Mouse (Mus musculus): Measurements from ENCODE around the gene Dlec1.

Dlec1 gene

GRCm38 (mm10) chr9:119089437-119089836 is 12.8 kb upstream of the Dlec1 start:
- DNase-seq (ENCODE audit: low read depth, low spot score), result no peak

DNA sequence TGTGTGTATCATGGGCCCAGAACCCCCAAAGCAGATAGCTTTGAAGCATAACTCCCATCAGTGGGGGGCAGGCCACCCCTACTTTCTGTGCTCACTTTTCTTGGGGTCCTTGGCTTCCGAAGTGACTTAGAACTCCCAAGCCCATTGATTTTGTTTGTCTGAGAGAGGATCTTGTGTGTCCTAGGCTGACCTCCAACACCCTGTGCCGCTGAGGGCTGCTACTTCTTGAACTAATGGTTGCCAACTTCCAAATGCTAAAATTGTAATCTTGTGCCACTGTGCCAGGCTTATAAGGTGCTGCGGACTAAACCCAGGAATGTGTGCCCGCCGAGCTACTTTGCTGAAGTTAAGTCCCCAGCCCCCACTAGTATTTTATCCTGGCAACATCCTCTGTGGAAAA is 11.8 kb upstream of the Dlec1 start:
- no peak for DNase-seq (ENCODE audit: low read depth, low spot score)

GRCm38 (mm10) chr9:119091581-119092310 is 10.5 kb upstream of the Dlec1 start:
- no peak for DNase-seq (ENCODE audit: low read depth, low spot score)

DNA sequence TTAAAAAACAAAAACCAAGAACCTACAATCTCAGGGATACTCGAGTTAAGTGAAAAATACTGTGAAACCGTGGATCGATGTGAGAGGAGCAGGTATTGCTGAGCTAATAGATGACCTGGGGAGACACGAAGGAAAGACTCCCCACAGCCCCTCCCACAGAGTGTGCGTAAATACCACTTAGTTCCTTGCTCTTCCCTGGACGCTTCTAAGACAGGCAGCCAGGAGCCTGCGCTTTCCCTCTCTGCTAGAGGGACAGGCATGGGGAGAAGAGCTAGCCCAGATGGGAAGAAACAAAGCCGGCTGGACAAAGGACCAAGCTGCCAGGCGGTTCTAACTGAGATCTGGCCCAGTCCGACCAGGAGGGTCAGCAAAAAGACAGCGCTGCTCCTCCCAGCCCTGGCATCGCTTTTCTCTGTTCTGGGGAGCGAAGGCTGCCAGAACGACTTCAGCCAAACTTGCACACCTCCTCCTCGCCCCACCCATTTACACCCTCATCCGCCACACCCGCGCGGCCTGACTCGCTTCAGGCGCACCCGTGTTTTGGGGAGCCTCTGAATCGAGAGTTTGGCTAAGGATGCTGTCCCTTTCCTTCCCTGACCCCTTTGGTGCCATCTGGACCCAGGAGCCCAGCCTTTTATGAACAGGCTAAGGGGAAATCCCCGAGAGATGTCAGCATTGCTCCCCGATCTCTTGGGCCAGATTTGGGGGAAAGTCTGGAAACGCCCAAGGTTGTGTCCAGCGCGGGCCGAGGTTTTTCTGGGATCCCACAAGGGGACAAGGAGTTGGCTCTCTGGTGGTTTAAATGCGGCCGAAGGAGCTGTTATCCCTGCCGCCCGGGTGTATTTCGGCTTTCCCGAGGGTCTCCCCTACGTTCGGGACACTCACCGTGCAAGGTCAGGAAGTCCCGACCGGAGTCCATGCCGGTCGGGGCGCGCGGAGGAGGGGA is 9.5 kb upstream of the Dlec1 start:
- no peak for DNase-seq (ENCODE audit: low read depth, low spot score)

GRCm38 (mm10) chr9:119093419-119094295 is 8.6 kb upstream of the Dlec1 start, which contains the start of gene Plcd1:
Gene Plcd1, minus strand, starts transcription at chr9:119093502.
- DNase-seq (ENCODE audit: low read depth, low spot score), result no peak

DNA sequence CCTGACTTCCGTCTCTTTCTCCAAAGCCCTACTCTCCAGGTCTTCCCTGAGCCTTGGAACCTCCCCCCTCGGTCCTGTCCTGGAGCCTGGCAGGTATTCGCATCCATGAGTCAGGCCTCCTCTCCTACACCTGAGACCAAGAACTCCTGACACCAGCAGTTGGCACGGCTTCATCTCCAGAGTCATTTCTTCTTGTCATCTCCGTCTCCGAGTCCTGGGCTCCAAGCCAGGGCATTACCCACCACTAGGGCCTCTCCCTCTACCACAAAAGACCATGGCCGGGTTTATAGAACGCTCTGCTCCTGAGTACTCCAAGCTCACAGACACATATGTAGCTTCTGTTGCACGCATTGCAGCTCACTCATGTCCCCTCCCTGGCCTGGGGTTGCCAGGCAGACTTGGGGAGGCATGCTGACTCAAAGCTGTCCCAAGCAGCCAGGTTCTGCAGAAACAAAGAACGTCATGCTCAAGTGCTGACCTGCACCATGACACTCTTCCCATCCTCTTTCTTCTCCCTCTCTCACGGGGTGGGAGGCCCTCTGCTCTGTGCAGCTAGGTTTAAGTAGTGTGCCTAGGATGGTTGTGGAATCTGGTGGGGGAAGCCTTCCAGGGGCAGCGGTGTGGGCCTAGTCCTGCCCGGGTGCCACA is 7.7 kb upstream of the Dlec1 start:
- no peak for DNase-seq (ENCODE audit: low read depth, low spot score)

GRCm38 (mm10) chr9:119100177-119100898 is 1.9 kb upstream of the Dlec1 start:
- DNase-seq (ENCODE audit: low read depth, low spot score), result no peak

GRCm38 (mm10) chr9:119102783-119103113 is 470 bp downstream of the Dlec1 start:
- no peak for DNase-seq (ENCODE audit: low read depth, low spot score)

- DNase-seq (ENCODE audit: low read depth, low spot score), result peak; percentile 52
Measured at GRCm38 (mm10) chr9:119107566-119107965, 5.3 kb downstream of the Dlec1 start.

DNA sequence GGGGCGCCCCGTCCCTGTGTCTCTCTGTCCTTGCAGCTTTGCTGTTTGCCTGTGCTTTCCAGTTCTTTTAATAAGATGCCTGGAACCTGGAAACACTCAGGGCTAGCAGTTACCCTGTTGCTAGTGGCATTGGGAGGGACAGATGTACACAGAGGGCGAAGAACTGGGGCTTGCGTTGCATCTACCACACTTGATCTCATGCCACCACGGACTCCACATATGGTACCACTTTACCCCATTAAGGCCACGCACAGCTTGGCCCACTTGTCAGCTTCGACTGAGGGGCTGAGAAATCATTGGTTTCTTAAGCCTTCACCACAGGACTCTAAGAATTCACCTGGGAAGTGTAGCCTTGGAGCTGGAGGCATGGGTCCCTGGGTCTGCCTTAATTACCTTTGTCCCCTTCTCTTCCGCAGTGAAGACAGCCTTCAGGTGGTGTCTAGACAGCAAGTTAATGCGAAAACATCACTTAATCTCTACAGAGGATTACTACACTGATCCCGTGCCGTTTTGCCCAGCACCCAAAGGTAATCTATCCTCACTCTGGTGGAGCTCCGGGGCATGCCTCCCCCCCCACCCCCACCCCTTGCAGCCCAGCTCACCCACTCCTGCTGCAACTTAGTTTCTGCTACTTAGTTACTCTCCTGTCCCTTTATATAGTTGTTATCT is 7.5 kb downstream of the Dlec1 start:
- no peak for DNase-seq (ENCODE audit: low read depth, low spot score)

DNA sequence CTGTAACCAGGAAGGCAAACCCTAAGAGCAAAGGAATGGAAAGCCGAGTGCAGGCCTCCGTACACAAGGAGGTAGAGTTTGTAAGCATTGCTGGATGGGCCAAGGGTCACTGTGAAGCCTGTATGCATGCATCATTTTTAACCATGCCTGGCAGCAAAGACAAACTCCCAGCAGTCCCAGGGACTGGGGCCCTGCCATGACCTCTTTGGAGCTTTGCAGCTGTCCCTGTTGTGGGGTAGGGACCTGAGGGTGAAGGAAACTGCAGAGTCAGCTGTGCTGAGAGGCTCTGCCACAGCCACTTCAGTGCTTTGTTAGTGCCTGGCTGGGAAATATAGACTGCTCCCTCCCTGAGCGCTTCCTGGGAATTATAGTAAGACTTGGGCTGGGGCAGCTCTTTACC is 8.4 kb downstream of the Dlec1 start:
- no peak for DNase-seq (ENCODE audit: low read depth, low spot score)

- no peak for DNase-seq (ENCODE audit: low read depth, low spot score)
Measured at GRCm38 (mm10) chr9:119114911-119115310, 12.6 kb downstream of the Dlec1 start.

- DNase-seq (ENCODE audit: low read depth, low spot score), result peak; percentile 6
Measured at GRCm38 (mm10) chr9:119119409-119120167, 17.3 kb downstream of the Dlec1 start.

DNA sequence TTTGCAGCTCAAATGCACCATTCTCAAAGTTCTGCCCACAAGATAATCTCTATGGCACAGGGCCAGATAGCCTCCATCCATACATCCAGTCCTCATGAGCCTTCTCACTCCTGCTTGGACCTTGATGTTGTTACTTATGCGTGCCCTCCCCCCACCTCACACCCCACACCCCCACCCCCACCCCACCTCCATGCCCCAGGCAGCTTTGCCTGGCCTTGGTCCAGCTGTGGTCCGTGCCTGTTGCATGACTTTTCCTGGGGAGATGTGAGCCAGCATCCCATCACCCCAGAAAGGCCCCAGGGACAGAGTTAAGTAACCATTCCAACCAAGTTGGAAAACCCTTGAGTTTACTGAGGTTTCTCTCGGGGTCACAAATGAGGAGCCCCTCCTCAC is 17.9 kb downstream of the Dlec1 start:
- DNase-seq (ENCODE audit: low read depth, low spot score), result no peak

GRCm38 (mm10) chr9:119122596-119123369 is 20.5 kb downstream of the Dlec1 start:
- DNase-seq (ENCODE audit: low read depth, low spot score), result no peak

GRCm38 (mm10) chr9:119128436-119129181 is 26.3 kb downstream of the Dlec1 start:
- no peak for DNase-seq (ENCODE audit: low read depth, low spot score)

GRCm38 (mm10) chr9:119130692-119131091 is 28.4 kb downstream of the Dlec1 start:
- no peak for DNase-seq (ENCODE audit: low read depth, low spot score)

GRCm38 (mm10) chr9:119138836-119139235 is 36.6 kb downstream of the Dlec1 start:
- DNase-seq (ENCODE audit: low read depth, low spot score), result no peak
